Mouse (Mus musculus): ENCODE measurements around the gene Zfp579. TPM values are rescaled to one million over a fixed set of nuclear protein-coding genes. Genes with fewer than 3 reads are reported as not detected.
A peak's percentile ranks its signal among the peaks of the same experiment; 100 is the strongest.

The Zfp579 gene
- polyA plus RNA-seq, 1 experiment from 2014 or later, result 39.2 TPM

GRCm38 (mm10) chr7:5033818-5034217 lies 37.9 kb upstream of the Zfp579 start, which contains the start of gene 4632433K11Rik:
Gene 4632433K11Rik, plus strand, starts transcription at chr7:5034118.
- 91% methylated on average over 3 of the region's 3 CpGs for WGBS
- peaks cover 43% of the 10 kb centered on the region for H3K9me3 ChIP-seq (ENCODE audit: control insufficient read depth, low read length)
- H3K4me1 ChIP-seq (ENCODE audit: control insufficient read depth, insufficient read depth, low read length), result no peaks in the 10 kb centered on the region
- ATAC-seq (ENCODE audit: insufficient number of reproducible peaks, low FRiP score, low TSS enrichment, low read depth), result no peak
- no peak for DNase-seq (ENCODE audit: low spot score)
- no peak within 1 kb of the TSS for H3K4me2 ChIP-seq (ENCODE audit: low read depth, severe bottlenecking)
- H3K27me3 ChIP-seq (ENCODE audit: control insufficient read depth, insufficient read depth, low read length), result no peaks in the 10 kb centered on the region
- peaks cover 56% of the 10 kb centered on the region for H3K36me3 ChIP-seq (ENCODE audit: control insufficient read depth, insufficient read depth, low read length)
- no peak within 1 kb of the TSS for H3K9ac ChIP-seq (ENCODE audit: low read length)
- no peak within 1 kb of the TSS for H3K4me3 ChIP-seq (ENCODE audit: low read depth, low read length)
- H3K27ac ChIP-seq (replicated peaks; ENCODE audit: low read depth, low read length), result no peak within 1 kb of the TSS

- 73% methylated on average over 45 of the region's 46 CpGs for WGBS
- ATAC-seq (ENCODE audit: insufficient number of reproducible peaks, low FRiP score, low TSS enrichment, low read depth), result no peak
- Histone ChIP-seq H3K36me3 (ENCODE audit: control insufficient read depth, insufficient read depth, low read length) (peaks cover 71% of the 10 kb centered on the region), H3K4me3 (ENCODE audit: low read depth, low read length) (no peak overlapping the region), H3K27me3 (ENCODE audit: control insufficient read depth, insufficient read depth, low read length) (no peaks in the 10 kb centered on the region), H3K9ac (ENCODE audit: low read length) (no peak overlapping the region), H3K4me1 (ENCODE audit: control insufficient read depth, insufficient read depth, low read length) (no peaks in the 10 kb centered on the region), H3K4me2 (ENCODE audit: low read depth, severe bottlenecking) (no peak overlapping the region), H3K27ac (replicated peaks; ENCODE audit: low read depth, low read length) (no peak overlapping the region), H3K9me3 (ENCODE audit: control insufficient read depth, low read length) (peaks cover 43% of the 10 kb centered on the region)
- no peak for DNase-seq (ENCODE audit: low spot score)
These were observed 35.5 kb upstream of the Zfp579 start for GRCm38 (mm10) chr7:5031496-5031895.

GRCm38 (mm10) chr7:5030554-5031275 lies 34.8 kb upstream of the Zfp579 start:
- Histone ChIP-seq H3K27ac (replicated peaks; ENCODE audit: low read depth, low read length) (no peak overlapping the region), H3K4me2 (ENCODE audit: low read depth, severe bottlenecking) (no peak overlapping the region), H3K36me3 (ENCODE audit: control insufficient read depth, insufficient read depth, low read length) (peaks cover 66% of the 10 kb centered on the region), H3K27me3 (ENCODE audit: control insufficient read depth, insufficient read depth, low read length) (no peaks in the 10 kb centered on the region), H3K9me3 (ENCODE audit: control insufficient read depth, low read length) (peaks cover 40% of the 10 kb centered on the region), H3K4me1 (ENCODE audit: control insufficient read depth, insufficient read depth, low read length) (no peaks in the 10 kb centered on the region), H3K4me3 (ENCODE audit: low read depth, low read length) (no peak overlapping the region), H3K9ac (ENCODE audit: low read length) (no peak overlapping the region)
- DNase-seq (ENCODE audit: low spot score) (no peak), ATAC-seq (ENCODE audit: insufficient number of reproducible peaks, low FRiP score, low TSS enrichment, low read depth) (no peak)
- 83% methylated on average over 63 of the region's 63 CpGs for WGBS

GRCm38 (mm10) chr7:5029946-5030345 lies 34.0 kb upstream of the Zfp579 start:
- H3K4me2 ChIP-seq (ENCODE audit: low read depth, severe bottlenecking), result no peak overlapping the region
- no peaks in the 10 kb centered on the region for H3K27me3 ChIP-seq (ENCODE audit: control insufficient read depth, insufficient read depth, low read length)
- peaks cover 40% of the 10 kb centered on the region for H3K9me3 ChIP-seq (ENCODE audit: control insufficient read depth, low read length)
- H3K27ac ChIP-seq (replicated peaks; ENCODE audit: low read depth, low read length), result no peak overlapping the region
- no peak overlapping the region for H3K9ac ChIP-seq (ENCODE audit: low read length)
- DNase-seq (ENCODE audit: low spot score), result no peak
- WGBS, result 88% methylated on average over 21 of the region's 21 CpGs
- no peak for ATAC-seq (ENCODE audit: insufficient number of reproducible peaks, low FRiP score, low TSS enrichment, low read depth)
- H3K4me3 ChIP-seq (ENCODE audit: low read depth, low read length), result peak overlapping the region; percentile 8; the same call in 1 of the 2 replicates
- H3K4me1 ChIP-seq (ENCODE audit: control insufficient read depth, insufficient read depth, low read length), result no peaks in the 10 kb centered on the region
- H3K36me3 ChIP-seq (ENCODE audit: control insufficient read depth, insufficient read depth, low read length), result peaks cover 68% of the 10 kb centered on the region

DNA sequence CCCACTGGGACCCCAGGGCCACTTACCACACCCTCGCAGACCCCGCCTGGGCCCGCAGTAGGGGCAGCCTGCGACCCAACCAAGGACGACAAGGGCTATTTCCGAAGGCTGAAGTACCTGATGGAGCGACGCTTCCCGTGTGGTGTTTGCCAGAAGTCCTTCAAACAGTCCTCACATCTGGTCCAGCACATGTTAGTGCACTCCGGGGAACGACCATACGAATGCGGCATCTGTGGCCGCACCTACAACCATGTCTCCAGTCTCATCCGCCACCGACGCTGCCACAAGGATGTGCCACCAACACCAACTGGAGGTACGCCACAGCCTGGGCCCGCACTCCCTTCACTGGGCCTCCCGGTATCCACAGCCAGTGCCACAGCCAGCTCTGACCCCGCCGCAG lies 33.6 kb upstream of the Zfp579 start:
- no peak for DNase-seq (ENCODE audit: low spot score)
- ATAC-seq (ENCODE audit: insufficient number of reproducible peaks, low FRiP score, low TSS enrichment, low read depth), result no peak
- Histone ChIP-seq H3K27ac (replicated peaks; ENCODE audit: low read depth, low read length) (no peak overlapping the region), H3K4me3 (ENCODE audit: low read depth, low read length) (peak overlapping the region; percentile 8; the same call in 1 of the 2 replicates), H3K4me2 (ENCODE audit: low read depth, severe bottlenecking) (no peak overlapping the region), H3K27me3 (ENCODE audit: control insufficient read depth, insufficient read depth, low read length) (no peaks in the 10 kb centered on the region), H3K4me1 (ENCODE audit: control insufficient read depth, insufficient read depth, low read length) (no peaks in the 10 kb centered on the region), H3K9ac (ENCODE audit: low read length) (no peak overlapping the region), H3K36me3 (ENCODE audit: control insufficient read depth, insufficient read depth, low read length) (peaks cover 68% of the 10 kb centered on the region), H3K9me3 (ENCODE audit: control insufficient read depth, low read length) (peaks cover 40% of the 10 kb centered on the region)
- 93% methylated on average over 22 of the region's 22 CpGs for WGBS

GRCm38 (mm10) chr7:5021197-5021596 lies 25.2 kb upstream of the Zfp579 start:
- no peak for ATAC-seq (ENCODE audit: insufficient number of reproducible peaks, low FRiP score, low TSS enrichment, low read depth)
- H3K4me2 ChIP-seq (ENCODE audit: low read depth, severe bottlenecking), result peak overlapping the region; percentile 82

DNA sequence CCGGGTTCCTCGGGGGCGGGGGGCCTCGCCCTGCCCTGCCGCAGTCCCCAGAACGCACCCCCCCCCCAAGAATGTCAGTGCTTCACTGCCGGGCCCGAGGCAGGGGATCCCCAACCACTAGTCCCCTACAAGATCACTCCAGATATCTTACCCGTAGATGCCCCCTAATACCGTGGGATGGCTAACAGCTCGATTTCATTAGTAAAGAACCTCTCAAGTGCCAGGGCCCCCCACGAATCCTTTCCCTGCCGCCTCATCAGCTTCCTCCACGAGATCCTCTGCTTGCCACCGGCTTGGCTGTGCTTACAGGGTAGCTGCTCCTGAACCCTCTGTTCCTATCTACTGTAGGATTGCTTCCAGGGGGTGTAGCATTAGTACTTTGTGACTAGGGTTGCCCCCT lies 24.7 kb upstream of the Zfp579 start:
- Histone ChIP-seq H3K9me3 (ENCODE audit: control insufficient read depth, low read length) (no peaks in the 10 kb centered on the region), H3K4me1 (ENCODE audit: control insufficient read depth, insufficient read depth, low read length) (peaks cover 3% of the 10 kb centered on the region; the same call in 1 of the 2 replicates), H3K4me2 (ENCODE audit: low read depth, severe bottlenecking) (peak overlapping the region; percentile 82), H3K4me3 (ENCODE audit: low read depth, low read length) (peak overlapping the region; percentile 84), H3K27me3 (ENCODE audit: control insufficient read depth, insufficient read depth, low read length) (no peaks in the 10 kb centered on the region), H3K9ac (ENCODE audit: low read length) (peak overlapping the region; percentile 93), H3K36me3 (ENCODE audit: control insufficient read depth, insufficient read depth, low read length) (peaks cover 5% of the 10 kb centered on the region; the same call in 1 of the 2 replicates), H3K27ac (replicated peaks; ENCODE audit: low read depth, low read length) (peak overlapping the region; percentile 92)
- WGBS, result 0% methylated on average over 9 of the region's 15 CpGs
- peak; percentile 17 for ATAC-seq (ENCODE audit: insufficient number of reproducible peaks, low FRiP score, low TSS enrichment, low read depth)
- DNase-seq (ENCODE audit: low spot score), result no peak

More at GRCm38 (mm10) chr7:5021197-5021596, 25.2 kb upstream of the Zfp579 start:
- Histone ChIP-seq H3K4me1 (ENCODE audit: control insufficient read depth, insufficient read depth, low read length) (peaks cover 3% of the 10 kb centered on the region; the same call in 1 of the 2 replicates), H3K27me3 (ENCODE audit: control insufficient read depth, insufficient read depth, low read length) (no peaks in the 10 kb centered on the region), H3K9ac (ENCODE audit: low read length) (peak overlapping the region; percentile 93), H3K36me3 (ENCODE audit: control insufficient read depth, insufficient read depth, low read length) (peaks cover 5% of the 10 kb centered on the region; the same call in 1 of the 2 replicates), H3K4me3 (ENCODE audit: low read depth, low read length) (peak overlapping the region; percentile 84), H3K27ac (replicated peaks; ENCODE audit: low read depth, low read length) (peak overlapping the region; percentile 92; the same call in 1 of the 2 replicates), H3K9me3 (ENCODE audit: control insufficient read depth, low read length) (no peaks in the 10 kb centered on the region)
- WGBS, result 55% methylated on average over 5 of the region's 5 CpGs
- no peak for DNase-seq (ENCODE audit: low spot score)

DNA sequence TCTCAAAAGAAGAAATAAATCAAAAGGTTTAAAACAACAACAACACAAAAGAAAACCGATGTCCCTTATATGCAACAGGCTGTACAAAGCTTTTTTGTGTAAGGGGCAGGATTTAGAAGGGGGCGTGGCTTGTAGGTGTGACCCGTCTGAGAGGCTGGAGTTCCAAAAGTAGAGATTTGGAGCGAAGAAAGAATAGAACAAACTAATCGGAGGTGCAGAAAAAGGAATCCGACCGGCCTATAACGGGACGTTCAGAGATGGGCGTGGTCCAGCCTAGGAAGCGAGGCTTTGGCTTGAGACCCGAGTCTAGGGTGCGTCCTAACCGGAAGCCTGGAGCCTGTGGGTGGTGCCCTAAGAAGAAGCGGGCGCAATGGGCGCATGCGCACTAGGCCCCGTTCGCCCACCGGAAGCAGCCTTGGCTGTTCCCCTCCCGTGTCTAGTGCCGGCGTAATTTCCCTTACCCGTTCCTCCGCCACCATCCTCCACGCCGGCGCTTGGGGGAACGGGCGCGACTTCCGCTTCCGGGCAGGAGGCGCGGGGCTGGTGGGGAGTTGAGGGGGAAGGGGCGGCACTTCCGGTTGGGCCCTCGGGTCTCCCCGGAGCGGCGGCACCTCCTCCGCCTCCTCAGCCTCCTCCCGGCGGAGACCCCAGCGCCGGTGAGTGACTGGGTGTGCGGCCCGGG lies 24.2 kb upstream of the Zfp579 start, which contains the start of the genes Zfp865 and Ccdc106:
Zfp865 (plus strand) TSS at position 377 of the 682 bp plus-strand sequence.
Ccdc106 (plus strand) TSS at position 554 of the 682 bp plus-strand sequence.
- H3K9me3 ChIP-seq (ENCODE audit: control insufficient read depth, low read length), result no peaks in the 10 kb centered on the region
- peaks cover 3% of the 10 kb centered on the region; the same call in 1 of the 2 replicates for H3K4me1 ChIP-seq (ENCODE audit: control insufficient read depth, insufficient read depth, low read length)
- peak within 1 kb of the TSS; percentile 82 for H3K4me2 ChIP-seq (ENCODE audit: low read depth, severe bottlenecking)
- peak within 1 kb of the TSS; percentile 84 for H3K4me3 ChIP-seq (ENCODE audit: low read depth, low read length)
- H3K27me3 ChIP-seq (ENCODE audit: control insufficient read depth, insufficient read depth, low read length), result no peaks in the 10 kb centered on the region
- WGBS, result under 1% methylated on average over 46 of the region's 49 CpGs
- H3K27ac ChIP-seq (replicated peaks; ENCODE audit: low read depth, low read length), result peak within 1 kb of the TSS; percentile 92
- DNase-seq (ENCODE audit: low spot score), result peak; percentile 99
- peak within 1 kb of the TSS; percentile 93 for H3K9ac ChIP-seq (ENCODE audit: low read length)
- peak; percentile 85 for ATAC-seq (ENCODE audit: insufficient number of reproducible peaks, low FRiP score, low TSS enrichment, low read depth)
- peaks cover 3% of the 10 kb centered on the region; the same call in 1 of the 2 replicates for H3K36me3 ChIP-seq (ENCODE audit: control insufficient read depth, insufficient read depth, low read length)
